Mouse (Mus musculus): ENCODE measurements around the gene Daxx.
"Not testable (repeated sequence)": the region's sequence is repeated elsewhere in the genome, so short reads cannot be mapped to it uniquely, and the experiment has no call there.

Daxx gene

GRCm38 (mm10) chr17:33909077-33909868 is at the start of gene Daxx:
TSS of gene Daxx (plus strand) at chr17:33909414.
- peak; percentile 98 to 99 for DNase-seq (ENCODE audit: low spot score in 2 of 2)

DNA sequence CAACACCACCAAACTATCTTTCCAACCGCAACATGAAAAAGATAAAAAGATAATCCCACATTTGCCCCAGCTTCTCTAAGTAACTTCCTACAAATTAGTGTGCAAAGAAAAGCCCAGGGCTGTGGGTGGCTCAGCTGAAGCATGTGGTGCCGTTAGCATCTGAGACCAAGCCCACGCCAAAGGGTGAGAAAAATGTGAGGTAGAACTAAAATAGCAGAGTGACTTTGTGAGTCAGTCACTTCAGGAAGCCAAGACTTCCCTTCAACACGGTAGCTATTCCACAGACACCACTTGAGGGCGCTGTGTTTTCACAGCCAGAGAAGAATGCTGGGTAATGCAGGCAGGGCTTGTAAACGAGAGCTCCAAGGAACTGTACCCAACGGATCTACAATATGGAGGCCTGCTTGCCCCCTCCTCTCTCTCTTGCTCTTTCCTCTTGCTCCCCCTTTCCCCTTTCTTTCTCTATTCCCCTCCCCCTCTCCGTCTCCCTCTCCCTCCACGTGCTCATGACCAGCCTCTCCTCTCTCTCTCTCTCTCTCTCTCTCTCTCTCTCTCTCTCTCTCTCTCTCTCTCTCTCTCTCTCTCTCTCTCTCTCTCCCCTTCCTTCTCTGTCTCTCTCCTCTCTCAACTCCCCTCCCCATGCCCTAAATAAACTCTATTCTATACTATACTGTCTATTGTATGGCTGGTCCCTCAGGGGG is 43.7 kb upstream of the Daxx start:
- DNase-seq (ENCODE audit: low spot score in 2 of 2): no peak

GRCm38 (mm10) chr17:33873537-33873936 is 35.7 kb upstream of the Daxx start, which contains the start of gene Gm7029:
TSS of gene Gm7029 (plus strand) at chr17:33873837.
- DNase-seq (ENCODE audit: low spot score in 2 of 2): not testable (repeated sequence)

DNA sequence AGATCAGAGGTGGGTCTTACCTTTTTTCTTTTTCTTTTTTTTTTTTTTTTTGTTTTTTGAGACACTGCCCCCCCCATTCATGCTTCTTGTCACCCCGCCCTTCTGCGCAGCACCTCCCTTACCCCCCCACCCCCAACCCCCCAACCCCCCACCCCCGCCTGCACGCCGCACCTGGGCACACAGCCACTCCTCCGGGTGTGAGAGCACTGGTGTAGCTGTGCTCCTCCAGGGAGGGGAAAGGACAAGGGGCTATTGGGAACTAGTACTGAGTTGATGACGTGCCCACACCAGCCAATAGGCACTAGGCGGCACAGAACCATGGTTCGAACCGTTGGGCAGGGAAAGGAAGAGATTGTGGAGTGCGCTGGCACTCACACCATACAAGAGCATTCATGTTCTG is 34.8 kb upstream of the Daxx start:
- no peak for DNase-seq (ENCODE audit: low spot score in 2 of 2)

- DNase-seq (ENCODE audit: low spot score in 2 of 2): not testable (repeated sequence)
Observed at GRCm38 (mm10) chr17:33875797-33876196, 33.4 kb upstream of the Daxx start.

- not testable (repeated sequence) for DNase-seq (ENCODE audit: low spot score in 2 of 2)
Observed at GRCm38 (mm10) chr17:33884320-33884719, 24.9 kb upstream of the Daxx start.

GRCm38 (mm10) chr17:33887802-33888201 is 21.4 kb upstream of the Daxx start:
- not testable (repeated sequence) for DNase-seq (ENCODE audit: low spot score in 2 of 2)

GRCm38 (mm10) chr17:33888230-33888629 is 21.0 kb upstream of the Daxx start:
- not testable (repeated sequence) for DNase-seq (ENCODE audit: low spot score in 2 of 2)

DNA sequence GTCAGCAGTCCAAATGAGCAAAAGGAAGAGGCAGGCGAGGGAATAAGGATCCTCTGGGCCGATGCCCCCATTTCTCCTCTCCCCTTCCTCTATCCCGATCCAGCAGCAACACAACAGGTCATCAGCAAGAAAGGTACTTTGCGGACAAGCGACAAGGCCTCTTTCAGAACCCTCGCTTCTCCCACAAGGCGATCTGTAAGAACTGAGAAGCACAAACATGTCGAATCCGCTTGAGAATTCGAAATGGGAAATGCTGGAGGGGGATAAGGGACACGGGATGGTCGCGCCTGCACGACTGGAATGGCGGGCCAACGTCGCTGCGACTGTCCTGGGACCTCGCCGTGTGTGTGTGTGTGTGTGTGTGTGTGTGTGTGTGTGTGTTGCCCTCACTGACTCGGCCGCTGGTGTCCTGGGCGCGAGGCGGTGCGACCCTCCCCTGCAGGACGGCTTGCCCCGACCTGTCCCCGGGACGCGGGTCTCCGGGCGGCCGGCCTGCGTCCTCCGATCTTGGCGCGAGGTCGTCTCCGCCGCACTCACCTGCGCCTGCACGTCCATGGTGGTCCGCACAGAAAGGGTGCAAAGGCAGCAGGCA is 19.2 kb upstream of the Daxx start:
- DNase-seq (ENCODE audit: low spot score in 2 of 2): not testable (repeated sequence)

GRCm38 (mm10) chr17:33890533-33891059 is 18.6 kb upstream of the Daxx start, which contains the start of gene Kifc1:
TSS of gene Kifc1 (minus strand) at chr17:33890661.
- DNase-seq (ENCODE audit: low spot score in 2 of 2): peak; percentile 99 to 100

DNA sequence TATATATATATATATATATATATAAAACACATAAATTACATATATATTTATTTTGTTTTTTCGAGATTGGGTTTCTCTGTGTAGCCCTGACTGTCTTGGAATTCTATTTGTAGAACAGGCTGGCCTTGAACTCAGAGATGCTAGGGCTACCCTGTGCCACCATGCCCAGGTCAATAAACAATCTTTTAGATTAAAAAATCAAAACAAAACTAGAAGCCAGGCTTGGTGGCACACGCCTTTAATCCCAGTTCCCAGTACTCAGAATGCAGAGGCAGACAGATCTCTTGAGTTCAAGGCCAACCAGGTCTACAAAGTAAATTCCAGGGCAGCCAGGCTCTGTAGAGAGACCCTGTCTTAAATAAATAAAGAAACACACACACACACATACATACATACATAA is 17.9 kb upstream of the Daxx start:
- no peak for DNase-seq (ENCODE audit: low spot score in 2 of 2)

DNA sequence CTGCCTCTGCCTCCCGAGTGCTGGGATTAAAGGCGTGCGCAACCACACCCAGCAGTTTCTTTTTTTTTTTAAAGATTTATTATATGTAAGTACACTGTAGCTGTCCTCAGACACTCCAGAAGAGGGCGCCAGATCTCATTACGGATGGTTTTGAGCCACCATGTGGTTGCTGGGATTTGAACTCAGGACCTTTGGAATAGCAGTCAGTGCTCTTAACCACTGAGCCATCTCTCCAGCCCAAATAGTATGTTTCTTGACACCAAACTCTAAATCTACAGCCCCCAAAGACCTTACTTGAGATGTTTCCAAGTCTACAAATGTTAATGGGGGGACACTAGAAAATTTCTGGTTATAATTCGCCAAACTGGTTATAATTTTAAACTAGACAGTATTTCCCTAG is 17.3 kb upstream of the Daxx start:
- not testable (repeated sequence) for DNase-seq (ENCODE audit: low spot score in 2 of 2)

DNA sequence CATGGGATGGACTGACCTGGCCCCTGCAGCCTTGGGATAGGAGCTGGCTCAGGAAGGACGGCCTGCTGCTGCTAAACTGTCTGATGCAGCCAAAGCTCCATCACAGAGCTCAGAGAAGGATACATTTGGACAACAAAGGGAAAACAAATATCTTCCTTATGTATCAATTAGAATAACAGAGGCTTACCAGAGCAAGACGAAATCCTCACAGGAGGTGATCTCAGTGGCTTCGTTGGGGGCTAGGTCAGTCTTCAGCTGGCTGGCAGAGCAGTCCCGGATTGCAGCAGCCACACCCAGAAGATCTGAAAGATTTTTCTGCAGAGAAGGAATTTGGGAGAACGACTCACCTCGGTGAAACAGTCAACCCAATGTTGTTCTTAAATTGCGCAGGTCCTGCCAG is 16.8 kb upstream of the Daxx start:
- no peak for DNase-seq (ENCODE audit: low spot score in 2 of 2)

DNA sequence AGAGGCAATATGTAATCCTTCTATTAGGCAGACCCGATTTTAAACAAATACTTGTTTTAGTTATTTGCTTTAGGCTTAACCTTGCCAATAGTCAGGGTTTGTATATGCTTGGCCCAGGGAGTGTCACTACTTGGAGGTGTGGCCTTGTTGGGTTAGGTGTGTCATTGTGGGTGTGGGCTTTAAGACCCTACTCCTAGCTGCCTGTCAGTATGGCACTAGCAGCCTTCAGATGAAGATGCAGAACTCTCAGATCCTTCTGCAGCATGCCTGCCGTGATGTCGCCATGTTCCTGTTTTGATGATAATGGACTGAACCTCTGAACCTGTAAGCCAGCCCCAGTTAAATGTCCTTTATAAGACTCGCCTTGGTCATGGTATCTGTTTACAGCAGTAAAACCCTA is 16.2 kb upstream of the Daxx start:
- not testable (repeated sequence) for DNase-seq (ENCODE audit: low spot score in 2 of 2)

GRCm38 (mm10) chr17:33897114-33897794 is 12.0 kb upstream of the Daxx start:
- no peak for DNase-seq (ENCODE audit: low spot score in 2 of 2)

DNA sequence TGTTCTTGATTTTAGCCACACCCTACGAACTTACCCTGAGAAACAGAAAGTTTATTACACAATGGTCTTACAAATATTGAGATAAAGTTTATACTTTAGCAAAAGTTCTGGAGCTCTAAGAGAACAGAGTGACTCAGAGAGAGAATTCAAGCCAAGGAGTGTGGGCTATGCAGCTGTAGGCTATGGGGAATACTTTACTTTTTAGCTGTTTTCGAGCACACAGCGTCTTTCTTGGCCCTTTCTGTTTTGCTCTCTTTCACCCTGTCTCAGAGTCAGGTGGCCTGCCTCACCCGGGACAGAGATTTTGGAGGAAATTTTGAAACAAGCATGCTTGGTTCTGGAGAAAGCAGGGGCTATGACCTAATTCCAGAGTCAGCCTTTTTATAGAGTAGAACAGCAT is 11.0 kb upstream of the Daxx start:
- not testable (repeated sequence) for DNase-seq (ENCODE audit: low spot score in 2 of 2)

GRCm38 (mm10) chr17:33899642-33900041 is 9.6 kb upstream of the Daxx start:
- no peak for DNase-seq (ENCODE audit: low spot score in 2 of 2)

- DNase-seq (ENCODE audit: low spot score in 2 of 2): no peak
Observed at GRCm38 (mm10) chr17:33900281-33900988, 8.8 kb upstream of the Daxx start.

GRCm38 (mm10) chr17:33900989-33901314 is 8.3 kb upstream of the Daxx start:
- DNase-seq (ENCODE audit: low spot score in 2 of 2): no peak

- no peak for DNase-seq (ENCODE audit: low spot score in 2 of 2)
Observed at GRCm38 (mm10) chr17:33901653-33902052, 7.6 kb upstream of the Daxx start.

DNA sequence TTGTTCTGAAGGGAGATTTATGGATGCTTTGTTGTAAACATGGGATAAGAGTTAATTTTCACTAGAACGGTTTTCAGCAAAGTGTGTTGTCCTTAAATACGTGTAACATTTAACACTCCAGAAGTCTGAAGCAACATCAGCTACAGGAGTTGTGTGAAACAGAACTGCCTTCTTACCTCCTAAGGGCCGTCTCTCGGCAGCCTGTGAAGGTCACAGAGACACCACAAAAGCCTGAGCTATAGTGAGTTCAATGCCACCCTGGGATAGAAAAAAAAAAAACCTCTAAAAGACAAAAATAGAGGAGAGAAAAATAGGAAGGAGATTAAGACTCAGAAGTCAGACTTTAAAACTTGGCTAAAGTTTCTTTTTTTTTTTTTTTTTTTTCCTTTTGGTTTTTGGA is 7.1 kb upstream of the Daxx start:
- no peak for DNase-seq (ENCODE audit: low spot score in 2 of 2)

All from heart, adult 9 months (tissue).